Mouse (Mus musculus): ENCODE measurements around the gene Robo1.

Gene Robo1

GRCm38 (mm10) chr16:72854101-72854500, 546.0 kb downstream of the Robo1 start:
- peak; percentile 54 to 59 for DNase-seq

GRCm38 (mm10) chr16:72854809-72855503, 546.9 kb downstream of the Robo1 start:
- DNase-seq: no peak

- DNase-seq: peak in 1 of 2 experiments; percentile 28
These were observed 553.7 kb downstream of the Robo1 start for GRCm38 (mm10) chr16:72861707-72862277.

- DNase-seq: no peak
These were observed 557.9 kb downstream of the Robo1 start for GRCm38 (mm10) chr16:72866011-72866410.

GRCm38 (mm10) chr16:72874934-72875732, 567.0 kb downstream of the Robo1 start:
- no peak for DNase-seq

GRCm38 (mm10) chr16:72888108-72888507, 580.0 kb downstream of the Robo1 start:
- DNase-seq: peak; percentile 75 to 84

- no peak for DNase-seq
These were observed 581.3 kb downstream of the Robo1 start for GRCm38 (mm10) chr16:72889401-72889800.

GRCm38 (mm10) chr16:72897125-72897524, 589.0 kb downstream of the Robo1 start:
- DNase-seq: no peak

- no peak for DNase-seq
These were observed 600.8 kb downstream of the Robo1 start for GRCm38 (mm10) chr16:72908895-72909294.

- DNase-seq: peak; percentile 94 to 97
These were observed 605.0 kb downstream of the Robo1 start for GRCm38 (mm10) chr16:72913134-72913533.

- no peak for DNase-seq
These were observed 606.0 kb downstream of the Robo1 start for GRCm38 (mm10) chr16:72914068-72914630.

- no peak for DNase-seq
These were observed 611.9 kb downstream of the Robo1 start for GRCm38 (mm10) chr16:72920013-72920412.

- DNase-seq: peak; percentile 62 to 75
These were observed 616.5 kb downstream of the Robo1 start for GRCm38 (mm10) chr16:72924423-72925224.

- DNase-seq: no peak
These were observed 620.5 kb downstream of the Robo1 start for GRCm38 (mm10) chr16:72928525-72929122.

- DNase-seq: no peak
These were observed 622.8 kb downstream of the Robo1 start for GRCm38 (mm10) chr16:72930871-72931270.

GRCm38 (mm10) chr16:72934908-72935307, 626.8 kb downstream of the Robo1 start:
- DNase-seq: no peak

- DNase-seq: no peak
These were observed 629.1 kb downstream of the Robo1 start for GRCm38 (mm10) chr16:72937183-72937582.

GRCm38 (mm10) chr16:72939862-72940261, 631.8 kb downstream of the Robo1 start:
- DNase-seq: no peak

GRCm38 (mm10) chr16:72940786-72941185, 632.7 kb downstream of the Robo1 start:
- no peak for DNase-seq

- no peak for DNase-seq
These were observed 636.3 kb downstream of the Robo1 start for GRCm38 (mm10) chr16:72944403-72944802.

GRCm38 (mm10) chr16:72951969-72952368, 643.9 kb downstream of the Robo1 start:
- no peak for DNase-seq
